Mouse (Mus musculus) urinary bladder, postnatal 4 days (tissue): ENCODE results near the gene Gsdma.

ENCODE experiments used
- DNase-seq, 2 experiments: peaks; one replicate each; pipeline ENCODE4 v3.0.0; 2021 to 2022; ENCODE audit warnings: low spot score in 2 of 2

Gene Gsdma

GRCm38 (mm10) chr11:98681186-98681585 lies 17.0 kb downstream of the Gsdma start:
- no peak for DNase-seq

GRCm38 (mm10) chr11:98681786-98682745 lies 17.9 kb downstream of the Gsdma start, which contains the start of gene Psmd3:
Psmd3 (plus strand) TSS chr11:98682554.
- DNase-seq: peak; percentile 94 to 95

- DNase-seq: no peak
These were observed 18.7 kb downstream of the Gsdma start for GRCm38 (mm10) chr11:98682811-98683210.

- no peak for DNase-seq
These were observed 21.5 kb downstream of the Gsdma start for GRCm38 (mm10) chr11:98685642-98686041.

- DNase-seq: no peak
These were observed 22.8 kb downstream of the Gsdma start for GRCm38 (mm10) chr11:98686976-98687375.

GRCm38 (mm10) chr11:98688009-98688408 lies 23.9 kb downstream of the Gsdma start:
- DNase-seq: no peak

GRCm38 (mm10) chr11:98693201-98693600 lies 29.1 kb downstream of the Gsdma start:
- no peak for DNase-seq

- no peak for DNase-seq
These were observed 29.6 kb downstream of the Gsdma start for GRCm38 (mm10) chr11:98693746-98694145.

GRCm38 (mm10) chr11:98694301-98694700 lies 30.1 kb downstream of the Gsdma start:
- no peak for DNase-seq

GRCm38 (mm10) chr11:98695408-98695807 lies 31.3 kb downstream of the Gsdma start:
- no peak for DNase-seq

- no peak for DNase-seq
These were observed 32.5 kb downstream of the Gsdma start for GRCm38 (mm10) chr11:98696454-98697216.

- DNase-seq: no peak
These were observed 33.1 kb downstream of the Gsdma start for GRCm38 (mm10) chr11:98697225-98697624.

- DNase-seq: no peak
These were observed 34.9 kb downstream of the Gsdma start for GRCm38 (mm10) chr11:98698849-98699640.

- peak; percentile 66 to 79 for DNase-seq
These were observed 35.8 kb downstream of the Gsdma start for GRCm38 (mm10) chr11:98699911-98700310.

- no peak for DNase-seq
These were observed 37.1 kb downstream of the Gsdma start, which contains the start of gene Csf3 for GRCm38 (mm10) chr11:98701213-98701670. Csf3 (plus strand) TSS chr11:98701263.

- DNase-seq: no peak
These were observed 38.2 kb downstream of the Gsdma start for GRCm38 (mm10) chr11:98702323-98702722.

GRCm38 (mm10) chr11:98705021-98705420 lies 40.9 kb downstream of the Gsdma start:
- DNase-seq: no peak

GRCm38 (mm10) chr11:98707401-98708281 lies 43.5 kb downstream of the Gsdma start:
- peak; percentile 68 to 73 for DNase-seq

GRCm38 (mm10) chr11:98708282-98708956 lies 44.3 kb downstream of the Gsdma start:
- DNase-seq: no peak
